Mouse (Mus musculus) forebrain, embryonic 15.5 days (tissue): ENCODE data around the gene Parp11. TPM values are rescaled to one million over a fixed set of nuclear protein-coding genes. Genes with fewer than 3 reads are reported as not detected.
"Not testable (repeated sequence)": the region's sequence is repeated elsewhere in the genome, so short reads cannot be mapped to it uniquely, and the experiment has no call there.

Source experiments
- ATAC-seq: fragments of 200-750 bp; cut with Nextera tagmentation; replicated peaks from 2 replicates; pipeline ENCODE4 v1.8.0; 2017; ENCODE audit warnings: mild to moderate bottlenecking, moderate TSS enrichment, moderate library complexity
- H3K27ac ChIP-seq: fragments of 300-500 bp; sonication (generic); replicated peaks from 2 replicates; pipeline ENCODE4 v1.5.1; 2015; ENCODE audit warnings: mild to moderate bottlenecking, inconsistent platforms
- H3K27me3 ChIP-seq: fragments of 300-500 bp; sonication (generic); 2 replicates; pipeline ENCODE4 v1.6.1; 2015; ENCODE audit warnings: inconsistent platforms
- H3K36me3 ChIP-seq: fragments of 300-500 bp; sonication (generic); 2 replicates; pipeline ENCODE4 v1.6.1; 2015; ENCODE audit warnings: mild to moderate bottlenecking, inconsistent platforms
- H3K4me1 ChIP-seq: fragments of 300-500 bp; sonication (generic); 2 replicates; pipeline ENCODE4 v1.6.1; 2015; ENCODE audit warnings: inconsistent platforms
- H3K4me2 ChIP-seq: fragments of 300-500 bp; sonication (generic); replicated peaks from 2 replicates; pipeline ENCODE4 v1.6.1; 2015; ENCODE audit warnings: mild to moderate bottlenecking, inconsistent platforms
- H3K4me3 ChIP-seq: fragments of 300-500 bp; sonication (generic); 2 replicates; pipeline ENCODE4 v1.5.1; 2015; ENCODE audit warnings: mild to moderate bottlenecking, inconsistent platforms
- H3K9ac ChIP-seq: fragments of 300-500 bp; sonication (generic); replicated peaks from 2 replicates; pipeline ENCODE4 v1.6.1; 2015; ENCODE audit warnings: mild to moderate bottlenecking, inconsistent platforms
- H3K9me3 ChIP-seq: fragments of 300-500 bp; sonication (generic); 2 replicates; pipeline ENCODE4 v1.6.1; 2016; ENCODE audit warnings: inconsistent platforms
- WGBS: fragments of 180-500 bp; shearing (Covaris S2); methylation state at CpG from one replicate; pipeline ENCODE4 v1.1.7; 2015; ENCODE audit warnings: mixed read lengths; 5-methylcytosine and 5-hydroxymethylcytosine counted together
- polyA plus RNA-seq: library from polyadenylated mRNA; unstranded; fragments of >200 nt; fragmentation: Nextera tagmentation; extraction: Ambion mirVana; gene quantifications from 2 replicates; pipeline ENCODE4 v1.2.1, GENCODE M21; 2015

The Parp11 gene
- polyA plus RNA-seq, 1 experiment from 2014 or later, result 82.1 TPM

- H3K27me3 ChIP-seq, H3K4me2 ChIP-seq, H3K9me3 ChIP-seq, H3K27ac ChIP-seq, H3K9ac ChIP-seq, H3K36me3 ChIP-seq, ATAC-seq, H3K4me3 ChIP-seq, H3K4me1 ChIP-seq: not testable (repeated sequence)
- 86% methylated on average over 6 of the region's 12 CpGs for WGBS
Observed at GRCm38 (mm10) chr6:127513776-127514175, 67.1 kb downstream of the Parp11 start.

- Histone ChIP-seq H3K9ac (no peak overlapping the region), H3K27ac (no peak overlapping the region), H3K36me3 (no peaks in the 10 kb centered on the region), H3K4me3 (no peak overlapping the region), H3K27me3 (no peaks in the 10 kb centered on the region), H3K4me2 (no peak overlapping the region), H3K9me3 (no peaks in the 10 kb centered on the region), H3K4me1 (no peaks in the 10 kb centered on the region)
- ATAC-seq, result no peak
- WGBS, result 75% methylated on average over 8 of the region's 8 CpGs
Observed at GRCm38 (mm10) chr6:127521176-127521575, 74.5 kb downstream of the Parp11 start.

GRCm38 (mm10) chr6:127522326-127522725 is 75.7 kb downstream of the Parp11 start:
- Histone ChIP-seq H3K27ac (no peak overlapping the region), H3K4me1 (no peaks in the 10 kb centered on the region), H3K36me3 (no peaks in the 10 kb centered on the region), H3K4me3 (no peak overlapping the region), H3K9me3 (no peaks in the 10 kb centered on the region), H3K4me2 (no peak overlapping the region), H3K9ac (no peak overlapping the region), H3K27me3 (no peaks in the 10 kb centered on the region)
- 82% methylated on average over 9 of the region's 9 CpGs for WGBS
- ATAC-seq, result no peak

DNA sequence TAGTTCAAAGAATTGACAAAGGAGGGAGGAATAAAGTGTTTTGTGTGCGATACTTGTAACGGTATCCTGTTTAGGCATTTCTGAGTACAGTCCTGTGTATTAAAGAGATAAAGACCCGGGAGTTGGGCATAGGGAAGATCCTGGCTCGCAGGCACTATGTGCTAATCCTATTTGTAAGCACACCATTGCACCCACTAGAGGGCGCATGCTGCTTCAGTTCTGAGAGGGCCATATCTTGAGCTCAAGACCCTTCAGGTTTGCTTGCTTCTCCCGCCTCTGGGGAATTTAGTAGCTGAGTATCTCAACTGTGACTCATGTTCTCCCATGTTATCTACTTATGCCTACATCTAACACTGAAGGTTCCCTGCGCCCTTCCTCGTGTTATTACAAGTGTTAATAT is 77.8 kb downstream of the Parp11 start:
- Histone ChIP-seq H3K4me3 (no peak overlapping the region), H3K27me3 (no peaks in the 10 kb centered on the region), H3K4me2 (no peak overlapping the region), H3K4me1 (peaks cover 2% of the 10 kb centered on the region), H3K36me3 (no peaks in the 10 kb centered on the region), H3K9me3 (no peaks in the 10 kb centered on the region), H3K9ac (no peak overlapping the region), H3K27ac (no peak overlapping the region)
- ATAC-seq, result no peak
- 30% methylated on average over 8 of the region's 8 CpGs for WGBS

GRCm38 (mm10) chr6:127528625-127529024 is 82.0 kb downstream of the Parp11 start:
- H3K27ac ChIP-seq, result no peak overlapping the region
- ATAC-seq, result no peak
- no peaks in the 10 kb centered on the region for H3K9me3 ChIP-seq
- no peaks in the 10 kb centered on the region for H3K27me3 ChIP-seq
- H3K4me3 ChIP-seq, result no peak overlapping the region
- no peaks in the 10 kb centered on the region for H3K36me3 ChIP-seq
- WGBS, result 74% methylated on average over 7 of the region's 7 CpGs
- no peak overlapping the region for H3K4me2 ChIP-seq
- peaks cover 5% of the 10 kb centered on the region for H3K4me1 ChIP-seq
- H3K9ac ChIP-seq, result no peak overlapping the region

GRCm38 (mm10) chr6:127529451-127529850 is 82.8 kb downstream of the Parp11 start:
- Histone ChIP-seq H3K4me1 (peaks cover 5% of the 10 kb centered on the region), H3K27ac (no peak overlapping the region), H3K9me3 (no peaks in the 10 kb centered on the region), H3K27me3 (no peaks in the 10 kb centered on the region), H3K9ac (no peak overlapping the region), H3K4me2 (no peak overlapping the region), H3K36me3 (no peaks in the 10 kb centered on the region), H3K4me3 (no peak overlapping the region)
- WGBS, result 82% methylated on average over 2 of the region's 2 CpGs
- ATAC-seq, result no peak

DNA sequence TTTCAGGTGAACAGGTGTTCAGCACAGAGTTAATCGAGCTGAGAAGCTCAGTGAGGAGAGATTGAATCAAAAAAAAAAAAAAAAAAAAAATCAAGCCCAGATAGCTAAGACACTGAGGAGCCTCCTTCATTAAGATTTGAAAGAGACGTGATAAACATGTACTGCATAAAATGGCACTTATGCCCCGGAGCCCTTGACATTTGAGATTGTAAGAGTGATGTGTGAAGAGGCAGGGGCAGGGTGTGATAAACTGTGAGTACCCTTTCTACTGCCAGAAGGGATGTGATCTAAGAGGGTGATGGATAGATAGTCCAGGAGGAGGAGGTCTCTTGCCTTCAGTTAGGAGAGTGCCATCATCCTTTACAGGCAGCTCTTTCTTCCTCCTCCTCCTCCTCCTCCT is 83.6 kb downstream of the Parp11 start:
- Histone ChIP-seq H3K4me3 (no peak overlapping the region), H3K4me1 (peaks cover 5% of the 10 kb centered on the region), H3K36me3 (no peaks in the 10 kb centered on the region), H3K4me2 (no peak overlapping the region), H3K9ac (no peak overlapping the region), H3K27ac (no peak overlapping the region), H3K9me3 (no peaks in the 10 kb centered on the region), H3K27me3 (no peaks in the 10 kb centered on the region)
- no peak for ATAC-seq
- WGBS, result 68% methylated on average over 3 of the region's 3 CpGs

DNA sequence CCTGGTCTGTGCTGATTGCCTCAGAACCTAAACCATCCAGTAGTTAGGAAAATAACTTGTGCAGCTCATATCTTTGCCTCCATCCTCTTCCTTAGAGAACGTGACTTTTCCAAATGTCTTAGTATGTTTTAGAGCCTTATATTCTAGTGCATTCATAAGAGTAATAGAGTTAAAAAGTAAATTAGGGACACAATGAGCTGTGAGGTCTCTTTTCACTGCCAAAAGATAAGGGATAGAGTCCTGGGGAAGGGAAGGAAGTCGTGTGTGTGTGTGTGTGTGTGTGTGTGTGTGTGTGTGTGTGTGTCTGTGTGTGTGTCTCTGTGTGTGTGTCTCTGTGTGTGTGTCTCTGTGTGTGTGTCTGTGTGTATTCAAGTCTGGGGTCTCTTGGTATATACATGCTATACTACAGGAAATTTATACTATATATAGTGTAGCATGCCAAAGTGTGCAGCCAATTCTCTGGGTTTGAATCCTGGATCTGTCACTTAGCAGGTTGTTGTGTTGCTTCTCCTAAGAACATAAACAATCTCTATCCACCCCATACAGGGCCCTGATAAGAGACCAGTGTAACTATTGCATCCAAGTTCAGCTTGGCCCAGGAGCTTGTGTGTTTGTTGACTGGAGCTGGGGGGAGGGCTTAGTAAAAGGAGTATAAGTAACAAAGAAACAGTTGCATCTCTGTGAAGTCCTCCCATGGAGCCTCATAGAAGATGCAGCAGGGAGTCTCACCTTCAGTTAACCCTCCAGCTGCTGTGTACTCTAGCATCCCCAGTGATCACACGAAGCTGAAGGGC is 85.0 kb downstream of the Parp11 start:
- no peak for ATAC-seq
- Histone ChIP-seq H3K4me1 (peaks cover 5% of the 10 kb centered on the region), H3K9me3 (no peaks in the 10 kb centered on the region), H3K9ac (no peak overlapping the region), H3K27me3 (no peaks in the 10 kb centered on the region), H3K36me3 (no peaks in the 10 kb centered on the region), H3K4me3 (no peak overlapping the region), H3K27ac (no peak overlapping the region), H3K4me2 (no peak overlapping the region)
- 61% methylated on average over 3 of the region's 3 CpGs for WGBS

DNA sequence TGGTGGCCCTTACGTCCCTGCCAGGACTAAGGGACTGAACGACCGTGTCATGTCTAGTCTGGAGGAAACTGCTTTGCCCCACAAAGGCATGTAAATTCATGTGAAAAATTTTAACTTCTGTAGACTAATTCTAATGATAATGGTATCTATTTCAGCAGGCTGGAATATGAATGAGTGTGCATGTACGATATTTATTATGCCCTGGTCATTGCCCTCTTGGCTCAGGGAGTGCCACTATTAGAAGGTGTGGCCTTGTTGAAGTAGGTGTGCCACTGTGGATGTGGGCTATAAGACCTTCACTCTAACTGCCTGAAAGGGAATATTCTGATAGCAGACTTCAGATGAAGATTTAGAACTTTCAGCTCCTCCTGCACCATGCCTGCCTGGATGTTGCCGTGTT is 85.7 kb downstream of the Parp11 start:
- Histone ChIP-seq H3K4me3 (no peak overlapping the region), H3K9ac (no peak overlapping the region), H3K27ac (no peak overlapping the region), H3K27me3 (no peaks in the 10 kb centered on the region), H3K4me1 (peaks cover 5% of the 10 kb centered on the region), H3K9me3 (no peaks in the 10 kb centered on the region), H3K36me3 (no peaks in the 10 kb centered on the region), H3K4me2 (no peak overlapping the region)
- whole genome bisulfite sequencing, result 90% methylated on average over 5 of the region's 5 CpGs
- no peak for ATAC-seq

- 83% methylated on average over 5 of the region's 5 CpGs for WGBS
- H3K9me3 ChIP-seq, result no peaks in the 10 kb centered on the region
- no peak for ATAC-seq
Observed at GRCm38 (mm10) chr6:127533766-127534165, 87.1 kb downstream of the Parp11 start.

GRCm38 (mm10) chr6:127537035-127537434 is 90.4 kb downstream of the Parp11 start:
- ATAC-seq, result no peak

More at GRCm38 (mm10) chr6:127533766-127534165, 87.1 kb downstream of the Parp11 start:
- H3K4me2 ChIP-seq, result no peak overlapping the region
- no peaks in the 10 kb centered on the region for H3K36me3 ChIP-seq
- H3K27me3 ChIP-seq, result no peaks in the 10 kb centered on the region
- peaks cover 5% of the 10 kb centered on the region for H3K4me1 ChIP-seq
- H3K27ac ChIP-seq, result no peak overlapping the region
- H3K9ac ChIP-seq, result no peak overlapping the region
- no peak overlapping the region for H3K4me3 ChIP-seq

GRCm38 (mm10) chr6:127538118-127538517 is 91.5 kb downstream of the Parp11 start:
- no peak overlapping the region for H3K4me2 ChIP-seq
- H3K9me3 ChIP-seq, result no peaks in the 10 kb centered on the region
- H3K27ac ChIP-seq, result no peak overlapping the region
- ATAC-seq, result no peak
- H3K4me3 ChIP-seq, result no peak overlapping the region
- H3K9ac ChIP-seq, result no peak overlapping the region
- H3K27me3 ChIP-seq, result peaks cover 3% of the 10 kb centered on the region; the same call in 1 of the 2 replicates
- H3K36me3 ChIP-seq, result no peaks in the 10 kb centered on the region
- H3K4me1 ChIP-seq, result no peaks in the 10 kb centered on the region
- 66% methylated on average over 2 of the region's 2 CpGs for WGBS

More at GRCm38 (mm10) chr6:127537035-127537434, 90.4 kb downstream of the Parp11 start:
- H3K27ac ChIP-seq, result no peak overlapping the region
- no peak overlapping the region for H3K4me3 ChIP-seq
- H3K9me3 ChIP-seq, result no peaks in the 10 kb centered on the region
- H3K9ac ChIP-seq, result no peak overlapping the region
- WGBS, result 67% methylated on average over 7 of the region's 7 CpGs
- H3K4me1 ChIP-seq, result no peaks in the 10 kb centered on the region
- H3K36me3 ChIP-seq, result no peaks in the 10 kb centered on the region
- no peak overlapping the region for H3K4me2 ChIP-seq
- H3K27me3 ChIP-seq, result peaks cover 3% of the 10 kb centered on the region; the same call in 1 of the 2 replicates

DNA sequence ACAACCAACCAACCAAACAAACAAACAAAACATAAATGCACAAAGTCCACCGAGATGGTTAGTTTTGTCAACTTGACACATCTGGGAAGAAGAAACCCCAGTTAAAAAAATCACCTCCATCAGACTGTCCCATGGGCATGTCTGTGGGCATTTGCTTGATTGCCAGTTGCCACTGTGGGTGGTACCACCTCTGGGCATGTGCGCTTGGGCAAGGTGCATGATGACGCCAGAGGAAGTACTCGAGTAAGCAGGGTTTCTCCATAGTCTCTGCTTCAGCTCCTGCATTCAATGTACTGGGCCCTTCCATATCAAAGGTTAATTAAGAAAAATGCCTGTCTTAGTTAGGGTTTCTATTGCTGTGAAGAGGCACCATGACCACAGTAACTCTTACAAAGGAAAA is 92.6 kb downstream of the Parp11 start:
- H3K36me3 ChIP-seq, result no peaks in the 10 kb centered on the region
- ATAC-seq, result no peak

More for the DNA sequence above, 92.6 kb downstream of the Parp11 start:
- no peak overlapping the region for H3K9ac ChIP-seq
- WGBS, result 91% methylated on average over 4 of the region's 4 CpGs
- no peak overlapping the region for H3K4me3 ChIP-seq
- no peaks in the 10 kb centered on the region for H3K4me1 ChIP-seq
- H3K4me2 ChIP-seq, result no peak overlapping the region
- H3K27ac ChIP-seq, result no peak overlapping the region
- no peaks in the 10 kb centered on the region for H3K9me3 ChIP-seq
- H3K27me3 ChIP-seq, result peaks cover 3% of the 10 kb centered on the region; the same call in 1 of the 2 replicates
